Mouse (Mus musculus): ENCODE results near the gene Sbf1.

Sbf1 gene

DNA sequence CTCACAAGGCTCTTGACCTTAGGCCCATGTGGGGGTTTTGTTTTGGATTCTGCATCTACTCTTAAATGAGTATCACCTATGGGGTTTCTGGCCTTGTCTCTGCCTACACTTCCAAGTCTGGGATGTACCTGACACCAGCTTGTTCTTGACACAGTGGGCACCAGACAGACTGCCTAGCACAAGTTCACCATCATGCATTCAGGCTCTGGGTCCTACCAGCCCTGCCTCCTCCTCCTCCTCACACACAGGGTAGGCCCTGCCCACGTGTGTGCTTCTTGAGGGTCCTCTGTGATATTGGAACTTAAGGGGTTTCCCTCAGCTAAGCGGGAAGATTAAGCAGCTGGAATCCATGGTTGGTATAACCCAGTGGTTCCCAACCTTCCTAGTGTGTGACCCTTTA, 31.0 kb downstream of the Sbf1 start:
- DNase-seq (ENCODE audit: low spot score in 2 of 2) = no peak

DNA sequence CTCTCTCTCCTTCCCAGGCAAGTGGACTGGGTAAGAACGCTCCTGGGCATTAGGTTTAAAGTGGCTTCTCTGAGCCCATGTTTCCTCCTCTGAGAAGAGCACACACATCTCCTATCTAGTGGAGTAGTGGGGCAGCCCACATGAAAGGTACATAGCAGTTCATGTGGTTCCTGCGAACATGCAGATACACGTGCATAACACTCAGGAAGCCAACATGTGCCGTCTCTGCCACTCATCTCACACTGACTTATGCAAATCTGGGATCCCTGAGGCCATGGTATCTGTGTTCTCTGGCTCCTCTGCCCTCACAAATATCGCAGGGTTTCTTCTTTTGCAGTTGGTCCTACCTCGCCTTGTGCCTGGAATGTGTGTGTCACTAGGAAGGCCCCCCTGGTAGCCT, 32.6 kb downstream of the Sbf1 start:
- DNase-seq (ENCODE audit: low spot score in 2 of 2) = no peak

DNA sequence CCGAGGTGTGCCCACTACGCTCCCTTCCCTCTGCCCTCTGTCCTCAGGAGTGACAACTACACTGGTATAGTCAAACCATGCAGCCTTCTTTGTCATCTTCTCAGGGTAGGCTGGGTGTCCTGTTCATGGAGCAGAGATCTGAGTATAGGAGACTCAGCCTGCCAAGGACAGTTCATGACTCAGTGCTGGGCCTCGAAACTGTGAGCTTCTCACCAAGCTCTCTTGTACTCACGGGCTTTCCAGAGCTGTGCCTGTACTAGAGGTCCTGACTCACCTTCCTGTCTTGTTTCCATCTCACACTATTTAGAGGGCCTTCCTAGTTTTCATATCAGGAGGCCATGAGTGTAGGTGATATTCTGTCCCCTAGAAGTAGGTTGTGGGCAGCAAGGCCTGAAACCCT, 37.7 kb downstream of the Sbf1 start:
- DNase-seq (ENCODE audit: low spot score in 2 of 2) = no peak

DNA sequence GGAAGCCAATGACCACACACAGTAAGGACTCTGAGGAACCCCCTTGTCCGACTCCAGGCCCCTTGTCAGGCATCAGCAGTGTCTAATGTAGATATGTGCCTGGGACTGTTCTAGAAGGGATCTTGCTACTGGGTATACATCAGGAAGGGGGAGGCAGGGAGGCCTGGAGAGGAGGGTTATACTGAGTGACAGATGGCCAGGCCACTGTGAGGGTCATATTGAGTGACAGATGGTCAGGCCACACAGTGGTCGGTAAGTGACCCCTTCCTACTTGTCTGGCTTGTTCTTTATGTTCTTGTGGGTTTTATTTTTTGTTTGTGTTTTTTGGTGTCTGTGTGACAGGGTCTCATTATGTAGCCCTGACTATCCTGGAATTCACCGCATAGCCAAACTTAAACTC, 39.6 kb downstream of the Sbf1 start:
- DNase-seq (ENCODE audit: low spot score in 2 of 2) = no peak

DNA sequence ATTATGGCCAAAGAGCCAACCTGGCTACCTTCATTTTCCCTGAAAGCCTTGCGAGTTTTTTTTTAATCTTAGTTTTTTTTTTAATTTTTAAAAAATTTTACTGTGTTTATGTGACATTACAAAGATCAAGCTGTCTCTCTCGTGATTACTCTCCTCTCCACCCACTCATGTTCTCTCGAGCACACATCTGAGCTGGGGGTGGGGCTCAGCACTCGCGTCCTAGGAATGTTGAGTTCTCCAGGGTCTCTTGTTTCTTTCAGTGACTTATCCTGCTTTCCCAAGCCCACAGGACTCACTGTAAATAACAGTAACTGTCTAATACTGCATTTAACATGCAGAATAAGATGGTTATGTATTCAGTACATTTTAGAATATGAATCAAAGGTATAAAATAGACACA, 50.6 kb downstream of the Sbf1 start:
- DNase-seq (ENCODE audit: low spot score in 2 of 2) = no peak

DNA sequence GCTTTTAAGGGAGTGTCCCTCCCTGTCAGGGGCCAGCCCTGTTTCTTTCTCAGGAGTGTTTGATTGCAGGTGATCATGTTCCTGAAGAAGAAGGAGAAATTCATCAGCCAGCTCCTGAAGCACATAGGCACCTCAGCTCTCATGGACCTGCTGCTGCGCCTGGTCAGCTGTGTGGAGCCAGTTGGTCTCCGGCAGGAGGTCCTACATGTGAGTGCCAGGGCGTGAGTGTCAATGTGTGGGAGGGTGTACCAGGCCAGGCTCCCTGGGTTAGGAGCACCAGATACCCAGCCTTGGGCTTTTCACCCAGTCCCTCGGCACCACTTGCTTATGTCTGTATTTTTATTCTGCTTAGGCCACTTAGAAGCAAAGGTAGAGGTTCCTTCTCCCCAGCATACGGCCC, 56.1 kb downstream of the Sbf1 start:
- DNase-seq (ENCODE audit: low spot score in 2 of 2) = no peak

DNA sequence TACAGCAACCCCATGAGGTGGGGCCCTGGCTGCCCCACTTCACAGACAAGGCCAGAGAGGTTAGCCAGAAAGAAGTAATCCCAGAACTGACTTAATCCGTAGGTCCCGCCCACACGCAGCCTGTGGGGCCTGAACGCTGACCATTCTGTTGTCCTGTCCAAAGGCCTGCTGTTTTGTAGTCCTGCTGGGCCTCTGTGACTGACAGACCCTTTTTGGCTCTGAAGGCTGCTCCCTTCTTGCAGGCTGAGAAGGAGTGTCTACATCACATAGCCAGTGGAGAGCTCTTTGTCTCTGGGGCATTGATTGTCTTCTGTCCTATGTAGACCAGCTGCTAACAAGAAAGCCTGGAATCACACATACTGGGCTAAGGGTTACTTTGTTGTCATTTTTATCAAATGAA, 59.8 kb downstream of the Sbf1 start:
- no peak for DNase-seq (ENCODE audit: low spot score in 2 of 2)

DNA sequence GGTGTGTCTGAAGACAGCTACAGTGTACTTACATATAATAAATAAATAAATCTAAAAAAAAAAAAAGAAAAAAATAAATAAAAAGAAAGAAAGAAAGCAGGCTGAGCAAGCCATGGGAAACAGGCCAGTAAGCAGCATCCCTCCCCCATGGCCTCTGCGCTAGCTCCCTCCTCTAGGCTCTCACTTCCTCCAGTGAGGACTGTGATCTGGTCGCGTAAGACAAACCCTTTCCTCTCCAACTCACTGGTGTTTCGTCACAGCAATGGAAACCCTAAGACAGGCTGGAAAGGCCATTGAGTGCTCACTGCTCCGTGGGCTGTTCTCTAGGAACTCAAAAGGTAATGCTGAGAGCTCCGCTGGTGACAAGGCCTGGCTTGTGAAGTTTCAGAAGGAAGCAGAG, 66.0 kb downstream of the Sbf1 start:
- no peak for DNase-seq (ENCODE audit: low spot score in 2 of 2)

GRCm38 (mm10) chr15:89241025-89241424, 74.1 kb downstream of the Sbf1 start:
- no peak for DNase-seq (ENCODE audit: low spot score in 2 of 2)

- no peak for DNase-seq (ENCODE audit: low spot score in 2 of 2)
These were observed 75.2 kb downstream of the Sbf1 start for GRCm38 (mm10) chr15:89239751-89240392.

Measured in cerebellum, postnatal 4 days (tissue).